Mouse (Mus musculus): ENCODE data around the gene Nupl2.
A peak's percentile ranks its signal among the peaks of the same experiment; 100 is the strongest.

Nupl2 gene

DNA sequence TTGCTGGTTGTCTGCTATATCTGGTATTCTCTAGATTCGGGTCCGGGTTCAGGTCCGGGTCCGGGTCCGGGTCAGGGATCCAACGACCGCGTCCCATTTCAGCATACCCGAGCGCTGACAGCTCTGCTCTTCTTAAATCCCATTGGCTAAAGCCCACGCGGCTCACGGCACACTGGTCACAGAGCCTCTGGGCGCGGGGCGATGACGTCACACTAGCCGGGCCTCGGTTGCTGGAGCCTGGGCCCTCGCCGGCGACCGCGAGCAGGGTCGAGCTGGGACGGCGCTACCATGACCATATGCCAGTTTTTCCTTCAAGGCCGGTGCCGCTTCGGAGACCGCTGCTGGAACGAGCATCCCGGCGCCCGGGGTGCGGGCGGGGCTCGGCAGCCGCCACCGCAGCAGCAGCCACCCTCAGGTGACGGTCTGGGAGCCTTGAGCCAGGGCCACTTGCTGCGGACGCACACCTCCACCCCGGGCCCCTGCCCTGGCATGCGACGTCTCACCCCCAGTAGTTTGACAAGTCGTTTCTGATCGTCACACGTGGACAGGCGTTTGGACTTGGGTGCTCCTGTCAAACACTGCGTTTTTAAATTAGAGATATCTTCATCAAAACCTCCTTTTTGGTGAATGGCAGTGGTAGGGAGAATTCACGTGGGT lies at the start of gene Nupl2:
Gene Nupl2, plus strand, starts transcription at position 175 of the 657 bp plus-strand sequence.
- peak; percentile 89 to 91 for DNase-seq (ENCODE audit: low spot score in 2 of 2)

DNA sequence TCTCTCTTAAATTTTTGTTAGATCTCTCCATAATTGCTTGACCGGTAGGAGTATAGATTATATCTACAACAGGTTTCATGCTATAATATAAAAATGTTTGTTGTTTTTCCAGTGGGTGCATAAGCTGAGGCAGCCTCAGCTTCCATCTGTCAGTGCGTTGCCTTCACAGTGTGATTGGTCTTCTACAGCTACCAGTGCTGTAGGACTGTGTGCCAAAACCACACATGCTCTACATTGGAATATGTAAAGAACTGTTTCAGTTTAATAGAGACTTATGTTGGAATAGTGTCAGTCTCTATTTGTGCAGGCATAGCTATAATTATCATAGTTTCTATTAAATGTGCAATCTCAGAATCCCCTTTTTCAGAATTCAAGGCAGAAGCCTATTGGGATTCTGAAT lies 42.5 kb upstream of the Nupl2 start:
- DNase-seq (ENCODE audit: low spot score in 2 of 2), result no peak

DNA sequence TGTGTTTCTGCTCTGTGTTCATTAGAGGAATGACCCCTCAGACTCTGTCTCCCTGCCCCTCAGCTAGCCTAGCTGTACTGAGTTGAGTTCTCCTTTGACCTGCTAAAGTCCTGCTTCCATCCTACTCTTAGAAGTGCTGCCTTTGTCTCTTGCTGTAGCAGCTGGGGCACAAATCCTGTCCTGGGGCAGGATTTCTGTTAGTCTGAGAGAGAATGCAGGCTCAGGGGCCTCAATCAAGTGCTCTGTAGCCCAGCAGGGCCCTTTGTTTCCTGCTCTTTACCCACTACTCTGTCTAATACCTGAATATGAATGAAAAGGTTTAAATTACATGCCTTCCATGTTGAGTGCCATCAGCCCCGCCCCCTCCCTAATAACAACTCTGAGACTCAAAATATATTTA lies 40.6 kb upstream of the Nupl2 start:
- no peak for DNase-seq (ENCODE audit: low spot score in 2 of 2)

DNA sequence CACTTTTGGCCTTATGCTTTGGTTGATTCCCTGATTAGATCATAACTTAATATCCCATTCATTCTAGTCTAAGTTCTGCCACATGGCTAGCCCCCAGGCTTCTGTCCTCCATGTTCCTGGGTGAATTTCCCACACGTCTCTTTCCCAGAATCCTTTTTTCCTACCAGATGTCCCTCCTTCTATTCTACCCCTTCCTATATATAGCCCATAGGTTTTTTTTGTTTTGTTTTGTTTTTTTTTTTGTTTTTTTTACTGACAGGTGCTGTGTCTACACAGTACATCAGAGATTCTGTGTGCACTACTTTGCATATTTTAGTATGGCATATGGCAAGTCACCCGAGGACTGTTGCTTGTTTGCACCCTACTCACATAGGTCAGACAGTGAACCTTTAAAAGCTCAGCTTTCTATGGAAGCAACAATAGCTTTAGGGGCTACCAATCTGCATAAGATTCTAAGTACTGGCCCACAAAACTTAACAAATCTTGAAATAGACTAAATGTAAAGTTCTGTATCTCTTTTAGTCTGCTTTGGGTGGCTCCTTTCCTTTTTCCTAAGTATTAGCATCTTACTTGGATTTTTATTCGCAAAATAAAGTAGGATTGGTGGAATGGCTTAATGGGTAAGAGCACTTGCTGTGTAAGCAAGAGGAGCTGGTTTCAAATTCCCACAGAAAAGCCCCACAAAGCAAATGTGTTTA lies 40.0 kb upstream of the Nupl2 start:
- DNase-seq (ENCODE audit: low spot score in 2 of 2), result no peak

DNA sequence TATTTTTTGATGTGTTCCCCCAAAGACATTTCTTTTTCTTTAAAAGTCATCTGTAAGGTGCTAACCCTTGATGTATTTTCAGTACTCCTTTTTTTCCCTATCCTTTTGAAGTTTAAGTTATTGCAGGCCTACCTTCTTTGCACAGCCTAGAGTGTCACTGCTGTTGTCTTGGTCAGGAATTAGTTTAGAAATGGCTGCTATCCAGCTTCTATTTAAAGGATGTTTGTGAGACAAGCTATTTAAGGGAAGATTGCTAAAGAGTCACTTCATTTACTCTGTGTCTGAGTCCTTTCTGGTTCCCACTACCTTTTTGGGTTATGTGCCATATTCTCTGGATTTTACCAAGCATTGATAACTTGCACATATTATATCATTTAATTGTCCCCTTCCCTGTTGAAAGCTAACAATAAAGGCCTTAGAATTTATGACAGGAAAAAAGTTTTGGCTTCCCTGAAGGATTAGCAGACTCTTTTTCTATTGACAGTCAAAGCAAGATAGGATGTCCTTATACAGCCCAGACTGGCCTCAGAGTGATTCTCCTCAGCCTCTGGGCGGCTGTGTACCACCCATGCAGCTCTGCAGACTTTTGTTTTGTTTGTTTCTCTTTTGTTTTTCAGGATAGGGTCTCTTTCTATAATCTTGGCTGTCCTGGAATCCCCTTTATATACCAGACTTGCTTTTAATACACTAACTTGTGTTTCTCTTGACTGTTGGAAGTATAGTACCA lies 38.7 kb upstream of the Nupl2 start:
- DNase-seq (ENCODE audit: low spot score in 2 of 2), result no peak

DNA sequence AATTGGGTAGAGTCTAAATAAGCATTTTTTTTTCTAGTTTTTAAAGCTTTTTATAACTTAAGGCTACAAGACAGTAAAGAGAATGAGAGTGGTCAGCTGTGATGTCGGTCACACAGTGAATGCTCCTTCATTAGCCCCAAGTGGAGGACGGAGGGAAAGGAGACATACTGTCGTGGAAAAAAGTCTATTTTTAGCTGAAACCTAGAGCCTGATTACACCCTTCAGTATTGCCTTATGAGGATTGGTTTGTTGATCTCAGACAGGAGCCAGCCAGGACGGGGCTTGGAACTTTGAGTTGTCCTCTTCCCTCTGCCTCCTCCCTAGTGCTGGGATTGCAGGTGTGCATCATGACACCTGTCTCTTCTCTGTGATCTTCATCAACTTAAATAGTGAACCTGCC lies 37.8 kb upstream of the Nupl2 start:
- DNase-seq (ENCODE audit: low spot score in 2 of 2), result no peak

DNA sequence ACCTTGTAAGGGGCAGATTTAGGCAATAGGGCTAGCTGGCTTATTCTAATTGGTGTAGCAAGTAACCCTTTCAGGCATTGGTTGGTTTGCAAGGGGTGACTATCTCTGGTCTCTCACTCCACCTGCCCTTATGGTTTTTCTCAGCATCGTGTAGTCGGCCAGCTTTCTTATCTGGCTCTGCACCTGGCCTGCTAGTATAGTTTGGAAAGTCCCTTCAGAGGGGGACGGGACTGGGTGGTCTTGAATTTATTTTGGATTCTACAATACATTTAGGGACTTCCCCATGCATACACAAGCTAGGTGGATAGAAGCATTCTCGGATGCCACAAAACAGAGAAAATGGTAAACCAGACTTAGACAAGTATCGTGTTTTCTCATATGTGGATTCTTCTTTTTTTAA lies 17.8 kb upstream of the Nupl2 start:
- no peak for DNase-seq (ENCODE audit: low spot score in 2 of 2)

DNA sequence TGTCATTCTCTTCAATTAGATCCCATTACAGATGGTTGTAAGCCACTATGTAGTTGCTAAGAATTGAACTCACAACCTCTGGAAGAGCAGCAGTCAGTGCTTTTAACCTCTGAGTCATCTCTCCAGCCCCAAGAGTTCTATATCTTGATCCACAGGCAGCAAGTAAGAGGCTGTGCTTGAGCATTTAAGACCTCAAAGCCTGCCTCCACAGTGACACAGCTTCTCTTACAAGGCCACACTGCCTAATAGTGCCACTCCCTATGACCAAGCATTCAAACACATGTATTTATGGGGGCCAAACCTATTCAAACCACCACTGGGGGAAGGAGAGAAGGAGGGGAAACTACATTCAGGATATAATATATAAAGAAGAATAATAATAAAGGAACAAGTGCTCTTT lies 12.6 kb upstream of the Nupl2 start:
- DNase-seq (ENCODE audit: low spot score in 2 of 2), result no peak

DNA sequence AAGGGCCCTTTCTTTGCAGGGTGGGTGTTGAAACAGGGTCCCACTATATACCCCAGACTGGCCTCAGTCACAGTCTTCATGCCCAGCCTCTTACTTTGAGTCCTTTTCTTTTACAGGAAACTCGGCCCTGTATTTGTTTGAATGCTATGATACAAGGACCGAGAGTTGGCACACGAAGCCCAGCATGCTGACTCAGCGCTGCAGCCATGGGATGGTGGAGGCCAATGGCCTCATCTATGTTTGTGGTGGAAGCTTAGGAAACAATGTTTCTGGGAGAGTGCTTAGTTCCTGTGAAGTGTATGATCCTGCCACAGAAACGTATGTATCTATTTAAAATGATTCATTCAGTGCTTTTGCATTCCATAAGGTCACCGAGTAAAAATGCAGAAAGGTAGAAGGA lies 8.0 kb upstream of the Nupl2 start:
- DNase-seq (ENCODE audit: low spot score in 2 of 2), result no peak

DNA sequence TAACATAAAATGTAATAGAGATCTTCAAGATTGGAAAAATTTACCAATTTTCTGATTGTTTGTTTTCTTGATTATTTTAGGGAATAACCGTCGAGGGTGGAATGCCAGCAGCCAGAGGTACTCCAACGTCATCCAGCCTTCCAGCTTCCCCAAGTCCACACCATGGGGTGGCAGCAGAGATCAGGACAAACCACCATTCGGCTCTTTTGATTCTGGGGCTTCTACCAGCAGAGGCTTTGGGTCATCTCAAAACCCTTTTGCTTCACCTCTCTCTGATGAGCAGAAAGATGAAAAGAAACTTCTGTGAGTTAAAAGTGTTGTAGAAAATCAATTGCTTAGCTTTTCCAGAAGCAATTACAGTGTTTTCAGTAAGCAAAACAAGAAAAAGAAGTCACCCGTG lies 2.5 kb downstream of the Nupl2 start:
- no peak for DNase-seq (ENCODE audit: low spot score in 2 of 2)

DNA sequence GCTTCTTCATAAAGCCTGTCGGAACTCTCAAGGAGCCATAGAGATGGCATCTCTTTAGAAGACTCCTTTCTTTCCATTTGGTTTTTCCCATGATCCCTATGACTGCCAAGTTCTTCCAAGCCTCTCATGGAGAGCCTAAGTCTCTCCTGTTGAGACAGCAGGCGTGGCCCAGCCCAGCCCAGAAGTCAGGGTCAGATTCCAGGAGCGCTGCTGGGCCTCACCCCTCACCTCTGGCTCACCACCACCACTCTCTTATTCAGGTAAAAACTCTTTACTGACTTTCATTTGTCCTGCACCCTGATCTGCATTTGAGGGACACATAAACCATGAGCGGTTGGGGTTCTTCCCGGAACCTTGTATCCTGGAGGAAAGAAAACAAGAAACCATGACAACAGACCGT lies 5.1 kb downstream of the Nupl2 start:
- DNase-seq (ENCODE audit: low spot score in 2 of 2), result no peak

DNA sequence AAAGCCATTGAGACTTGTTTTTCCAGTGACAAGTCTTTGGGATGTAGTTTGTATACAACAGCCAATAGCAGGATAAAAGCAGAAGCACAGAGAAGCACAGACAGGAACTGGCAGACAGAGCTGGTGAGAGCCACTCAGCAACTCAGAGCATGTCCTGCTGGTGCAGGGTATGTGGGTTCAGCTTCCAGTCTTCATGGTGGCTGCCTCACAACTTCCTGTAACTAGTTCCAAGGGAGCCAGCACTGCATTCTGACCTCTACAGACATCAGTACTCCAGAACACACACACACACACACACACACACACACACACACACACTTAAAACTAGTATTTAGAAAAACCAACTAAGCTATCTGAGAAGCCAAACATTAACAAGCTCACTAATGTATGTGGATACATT lies 7.3 kb downstream of the Nupl2 start:
- DNase-seq (ENCODE audit: low spot score in 2 of 2), result no peak

DNA sequence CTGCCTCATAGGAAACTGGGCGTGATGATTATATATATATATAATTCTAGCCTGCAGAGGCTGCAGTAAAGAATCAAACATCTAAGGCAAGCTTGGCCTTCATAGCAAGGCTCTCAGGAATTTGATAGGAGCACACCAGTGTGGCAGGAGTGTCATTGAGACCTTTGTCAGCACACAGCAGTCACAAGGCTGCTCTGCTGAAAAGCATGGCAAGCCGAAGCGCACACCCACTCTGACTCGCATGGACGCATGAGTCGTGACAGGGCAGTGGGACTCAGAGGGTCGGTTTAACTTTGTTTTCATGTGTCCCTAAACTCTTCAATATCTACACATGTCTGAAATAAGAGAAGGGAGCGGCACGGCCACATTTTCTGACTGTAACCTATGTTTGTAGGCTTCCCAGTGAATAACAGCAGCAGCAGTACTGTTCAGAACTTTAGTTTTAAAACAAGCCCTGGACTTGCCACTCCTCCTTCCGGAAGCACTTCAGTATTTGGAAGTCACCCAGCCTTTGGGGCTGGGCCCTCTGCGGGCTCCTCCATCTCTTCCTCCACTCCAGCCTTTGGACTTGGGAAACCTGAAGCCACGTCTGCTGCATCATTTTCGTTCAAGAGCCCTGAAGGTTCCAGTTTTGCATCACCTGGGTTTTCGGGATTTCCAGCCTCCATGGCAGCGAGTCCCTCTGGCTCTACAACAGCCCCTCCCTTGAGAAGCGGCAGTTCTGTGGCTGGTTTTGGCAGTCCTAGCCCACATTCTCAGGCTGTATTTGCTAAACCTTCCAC lies 16.9 kb downstream of the Nupl2 start:
- no peak for DNase-seq (ENCODE audit: low spot score in 2 of 2)

DNA sequence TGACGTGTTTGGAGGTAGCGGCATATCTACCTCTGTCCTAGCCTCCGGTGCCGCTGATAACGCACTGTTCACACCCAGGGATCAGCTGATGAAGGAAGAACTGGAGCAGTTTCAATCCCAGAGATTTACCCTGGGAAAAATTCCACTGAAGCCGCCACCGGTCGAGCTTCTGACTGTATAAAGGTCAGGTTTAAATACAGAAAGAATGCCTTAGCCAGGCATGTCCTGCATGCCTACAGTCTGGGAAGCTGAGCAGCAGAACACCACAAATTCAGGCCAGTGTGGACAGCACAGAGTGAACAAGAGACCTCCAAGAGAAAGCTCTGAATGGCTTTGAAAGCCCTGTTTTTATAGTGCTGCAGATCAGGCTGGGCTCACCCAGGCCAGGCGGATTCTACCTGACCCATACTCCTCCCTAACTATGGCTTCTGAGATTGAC lies 17.6 kb downstream of the Nupl2 start:
- DNase-seq (ENCODE audit: low spot score in 2 of 2), result no peak

DNA sequence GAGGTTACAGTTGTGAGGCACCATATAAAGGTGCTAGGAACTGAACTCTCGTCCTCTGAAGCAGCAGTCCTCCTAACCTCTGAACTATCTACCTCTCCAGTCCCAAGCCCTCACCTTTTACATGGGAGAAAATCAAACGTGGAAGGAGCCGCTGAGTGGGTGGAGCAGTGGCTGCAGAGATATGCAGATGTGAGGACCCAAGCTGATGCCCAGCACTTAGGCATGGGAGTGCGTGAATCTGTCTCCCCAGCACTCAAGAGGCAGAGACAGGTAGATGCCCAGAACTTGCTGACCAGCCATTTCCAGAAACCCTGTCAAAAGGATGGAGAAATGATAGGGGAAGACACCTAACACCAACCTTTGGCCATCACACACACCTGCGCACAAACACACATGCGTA lies 18.3 kb downstream of the Nupl2 start:
- no peak for DNase-seq (ENCODE audit: low spot score in 2 of 2)

DNA sequence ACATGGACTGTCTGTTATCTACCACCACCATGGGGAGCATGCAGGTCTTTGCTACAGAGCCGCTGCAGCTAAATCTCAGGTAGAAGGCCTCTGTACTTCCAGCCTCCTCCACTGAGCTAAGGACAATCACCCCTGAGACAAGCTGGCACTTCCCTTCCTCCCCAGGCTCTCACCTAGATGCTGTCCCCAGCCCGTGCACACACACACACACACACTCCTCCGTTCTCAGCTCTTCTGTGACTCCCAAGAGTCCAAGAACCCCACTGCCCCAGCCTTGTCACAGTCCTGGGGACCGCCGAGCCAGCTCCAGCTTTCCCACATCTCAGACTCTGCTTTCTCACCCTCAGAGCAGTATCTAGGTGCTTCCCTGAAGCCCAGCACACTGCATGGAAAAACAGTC lies 19.2 kb downstream of the Nupl2 start:
- DNase-seq (ENCODE audit: low spot score in 2 of 2), result no peak

DNA sequence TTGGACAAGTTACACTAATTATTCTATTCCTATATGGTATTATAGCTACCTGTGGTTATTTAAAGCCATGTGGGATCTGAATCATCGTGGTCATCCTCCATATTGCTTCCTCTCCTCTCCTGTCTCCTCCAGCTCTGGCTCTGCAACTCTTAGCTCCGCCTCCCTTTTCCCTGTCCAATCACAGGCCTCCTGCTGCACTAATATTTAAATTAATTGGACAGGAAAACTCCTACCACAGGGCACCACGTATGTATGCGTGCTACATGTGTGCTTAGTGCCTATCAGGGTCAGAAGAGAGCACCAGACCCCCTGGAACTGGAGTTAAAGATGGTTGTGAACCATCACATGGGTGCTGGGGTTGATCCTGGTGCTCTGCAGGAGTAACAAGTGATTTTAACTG lies 23.7 kb downstream of the Nupl2 start:
- DNase-seq (ENCODE audit: low spot score in 2 of 2), result no peak

DNA sequence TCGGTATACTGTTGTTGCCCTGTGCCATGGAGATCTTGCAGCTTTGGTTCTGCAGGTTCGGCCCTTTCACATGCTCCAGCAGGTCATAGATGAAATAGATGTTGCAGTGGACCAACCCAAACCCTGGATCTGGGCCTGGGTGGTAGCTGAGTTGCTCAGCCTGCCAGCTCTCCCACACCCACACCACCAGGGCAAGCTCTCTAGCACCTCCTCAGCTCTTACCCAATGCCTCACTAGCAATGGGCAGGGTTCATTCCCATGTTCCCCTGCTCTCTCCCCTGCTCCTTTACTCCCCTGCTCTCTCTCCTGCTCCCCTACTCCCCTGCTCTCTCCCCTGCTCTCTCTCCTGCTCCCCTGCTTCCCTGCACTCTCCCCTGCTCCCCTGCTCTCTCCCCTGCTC lies 27.1 kb downstream of the Nupl2 start:
- DNase-seq (ENCODE audit: low spot score in 2 of 2), result no peak

DNA sequence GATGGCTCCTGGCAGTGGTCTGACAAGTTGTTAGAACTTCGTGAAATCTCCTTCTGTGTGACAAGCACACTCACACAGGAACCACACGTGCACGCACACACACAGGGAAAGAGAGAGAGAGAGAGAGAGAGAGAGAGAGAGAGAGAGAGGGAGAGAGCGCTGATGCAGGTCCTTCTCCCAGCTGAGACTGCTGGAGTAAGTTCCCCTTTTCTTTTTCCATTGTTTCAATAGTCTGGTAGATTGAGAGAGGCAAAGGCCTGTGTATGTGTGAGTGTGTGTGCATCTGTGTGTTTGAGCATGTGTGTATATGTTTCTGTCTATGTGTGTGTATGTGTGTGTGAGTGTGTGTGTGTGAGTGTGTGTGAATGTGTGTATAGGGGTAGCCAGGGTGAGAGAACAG lies 36.2 kb downstream of the Nupl2 start:
- no peak for DNase-seq (ENCODE audit: low spot score in 2 of 2)

DNA sequence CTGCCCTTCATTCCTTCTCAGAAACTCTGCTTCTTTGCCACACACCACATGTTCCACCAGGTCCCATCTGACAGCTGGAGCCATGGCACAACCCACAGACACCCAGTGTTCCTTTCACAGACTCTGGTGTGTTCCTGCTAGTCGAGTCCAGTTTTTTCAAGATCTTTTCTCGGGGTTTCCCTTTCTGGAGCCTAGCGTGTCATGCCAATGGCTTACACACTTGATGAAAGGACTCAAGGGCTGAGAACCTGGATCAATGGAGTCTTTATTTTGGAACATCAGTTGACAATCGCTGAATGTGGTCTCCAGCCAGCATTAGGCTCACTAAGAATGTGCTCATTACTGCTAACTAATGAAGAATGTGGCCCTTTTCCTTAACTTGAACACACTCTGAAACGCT lies 37.7 kb downstream of the Nupl2 start:
- no peak for DNase-seq (ENCODE audit: low spot score in 2 of 2)

DNA sequence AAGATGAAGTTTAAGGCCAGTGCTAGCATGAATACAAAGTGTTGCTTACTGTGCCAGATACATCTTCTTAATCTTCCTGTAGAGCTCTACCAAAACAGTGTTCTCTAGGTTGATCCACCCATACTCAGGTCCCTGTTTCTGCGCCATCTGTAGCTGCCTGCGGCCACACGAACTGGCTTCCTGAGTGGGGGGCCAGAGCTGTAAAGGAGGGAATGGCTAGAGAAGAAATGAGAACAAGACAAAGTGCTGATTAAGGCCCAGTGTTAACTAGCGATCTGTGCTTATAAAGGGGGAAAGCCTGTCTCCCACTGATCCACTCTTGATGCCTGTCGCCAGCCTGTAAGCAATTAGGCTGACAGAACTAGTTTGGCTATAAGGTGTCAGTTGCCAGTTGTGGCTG lies 38.5 kb downstream of the Nupl2 start:
- DNase-seq (ENCODE audit: low spot score in 2 of 2), result no peak

DNA sequence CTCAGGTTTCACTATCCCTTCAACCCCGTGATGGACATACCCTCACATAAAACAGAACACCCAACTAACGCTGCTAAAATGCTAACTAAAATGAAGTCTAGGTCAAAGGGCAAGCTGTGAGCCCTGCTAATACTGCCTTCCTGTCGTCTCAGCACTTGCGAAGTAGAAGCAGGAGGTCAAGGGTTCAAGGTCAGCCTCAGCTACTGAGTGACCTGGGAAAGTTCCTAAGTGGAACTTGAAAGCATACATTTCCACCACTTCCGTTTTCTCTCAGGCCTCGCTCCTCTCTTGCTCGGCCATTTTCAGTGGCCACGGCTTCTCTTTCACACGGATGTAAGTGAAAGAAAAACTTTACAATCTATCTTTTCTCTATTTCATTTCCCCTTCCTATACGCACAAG lies 43.2 kb downstream of the Nupl2 start:
- no peak for DNase-seq (ENCODE audit: low spot score in 2 of 2)
